Mouse (Mus musculus): Measurements from ENCODE around the gene Snx29.
A peak's percentile ranks its signal among the peaks of the same experiment; 100 is the strongest.
"Not testable (repeated sequence)": the region's sequence is repeated elsewhere in the genome, so short reads cannot be mapped to it uniquely, and the experiment has no call there.

Gene Snx29

DNA sequence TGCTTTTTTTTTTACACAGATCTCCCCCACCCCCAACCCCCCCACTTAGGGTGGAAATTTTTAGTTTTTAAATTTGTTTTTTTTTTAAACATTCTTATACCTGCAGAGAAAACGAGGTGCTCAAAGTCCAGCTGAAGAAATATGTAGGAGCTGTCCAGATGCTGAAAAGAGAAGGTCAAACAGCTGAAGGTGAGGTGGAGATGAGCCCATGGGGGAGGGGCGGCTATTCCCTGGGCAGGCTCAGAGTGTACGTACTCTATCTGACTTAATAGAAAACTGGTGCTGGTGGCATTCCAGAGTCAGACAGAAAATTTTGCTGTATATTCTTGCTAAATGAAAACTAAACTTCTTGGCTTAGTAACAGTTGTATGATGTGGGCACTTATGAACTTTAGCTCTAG lies 188.1 kb downstream of the Snx29 start:
- Histone ChIP-seq H3K9me3 (ENCODE audit: low read length) (no peaks in the 10 kb centered on the region; the same call in 1 of the 2 replicates), H3K4me1 (replicated peaks; ENCODE audit: low read depth, low read length) (peaks cover 3% of the 10 kb centered on the region), H3K4me3 (replicated peaks; ENCODE audit: low read length) (no peak overlapping the region), H3K27me3 (ENCODE audit: insufficient read depth, low read length) (no peaks in the 10 kb centered on the region), H3K36me3 (ENCODE audit: insufficient read depth, low read length) (0 out of 2 replicates have a peak, but pooled peaks cover 5% of the 10 kb centered on the region)
- TF ChIP-seq POU5F1 (IDR thresholded peaks at IDR 0.05; ENCODE audit: borderline replicate concordance, low read length) = no peak
- TF ChIP-seq CTCF (conservative IDR thresholded peaks at IDR 0.05; ENCODE audit: low read length) = no peak
- TF ChIP-seq NANOG (IDR thresholded peaks at IDR 0.05; ENCODE audit: borderline replicate concordance, low read length) = no peak

GRCm38 (mm10) chr16:11511696-11512095 lies 189.0 kb downstream of the Snx29 start:
- H3K36me3 ChIP-seq (ENCODE audit: insufficient read depth, low read length); H3K27me3 ChIP-seq (ENCODE audit: insufficient read depth, low read length); H3K4me1 ChIP-seq (replicated peaks; ENCODE audit: low read depth, low read length); H3K9me3 ChIP-seq (ENCODE audit: low read length); H3K4me3 ChIP-seq (replicated peaks; ENCODE audit: low read length): not testable (repeated sequence)

DNA sequence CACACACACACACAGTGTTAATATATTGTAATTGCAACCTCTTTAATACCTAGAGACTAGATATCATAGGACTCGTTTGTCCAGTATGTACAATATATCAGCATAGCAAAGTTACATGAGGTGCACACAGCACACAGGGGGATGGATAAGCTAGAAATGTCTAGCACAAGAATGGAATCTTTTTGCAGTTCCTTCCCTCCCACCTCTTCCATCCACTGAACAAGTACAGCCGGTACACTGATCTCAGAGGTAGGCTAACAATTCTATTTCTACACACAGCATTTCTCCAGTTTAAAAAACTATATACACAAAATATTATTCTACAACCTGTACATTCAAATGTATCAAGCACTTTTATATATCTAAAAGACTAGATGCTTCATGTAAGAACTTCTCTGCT lies 194.0 kb downstream of the Snx29 start:
- no peak for TF ChIP-seq CTCF (conservative IDR thresholded peaks at IDR 0.05; ENCODE audit: low read length)
- TF ChIP-seq POU5F1 (IDR thresholded peaks at IDR 0.05; ENCODE audit: borderline replicate concordance, low read length) = no peak
- no peak for TF ChIP-seq NANOG (IDR thresholded peaks at IDR 0.05; ENCODE audit: borderline replicate concordance, low read length)
- no peaks in the 10 kb centered on the region; the same call in 1 of the 2 replicates for H3K4me1 ChIP-seq (replicated peaks; ENCODE audit: low read depth, low read length)
- H3K4me3 ChIP-seq (replicated peaks; ENCODE audit: low read length) = no peak overlapping the region
- peaks cover 8% of the 10 kb centered on the region; the same call in 1 of the 2 replicates for H3K9me3 ChIP-seq (ENCODE audit: low read length)
- no peaks in the 10 kb centered on the region for H3K27me3 ChIP-seq (ENCODE audit: insufficient read depth, low read length)
- 0 out of 2 replicates have a peak, but pooled peaks cover 5% of the 10 kb centered on the region for H3K36me3 ChIP-seq (ENCODE audit: insufficient read depth, low read length)

GRCm38 (mm10) chr16:11517385-11517784 lies 194.7 kb downstream of the Snx29 start:
- Histone ChIP-seq H3K4me3 (replicated peaks; ENCODE audit: low read length) (no peak overlapping the region), H3K9me3 (ENCODE audit: low read length) (peaks cover 8% of the 10 kb centered on the region; the same call in 1 of the 2 replicates), H3K27me3 (ENCODE audit: insufficient read depth, low read length) (no peaks in the 10 kb centered on the region), H3K4me1 (replicated peaks; ENCODE audit: low read depth, low read length) (no peaks in the 10 kb centered on the region; the same call in 1 of the 2 replicates), H3K36me3 (ENCODE audit: insufficient read depth, low read length) (0 out of 2 replicates have a peak, but pooled peaks cover 5% of the 10 kb centered on the region)
- no peak for TF ChIP-seq CTCF (conservative IDR thresholded peaks at IDR 0.05; ENCODE audit: low read length)
- no peak for TF ChIP-seq POU5F1 (IDR thresholded peaks at IDR 0.05; ENCODE audit: borderline replicate concordance, low read length)
- no peak for TF ChIP-seq NANOG (IDR thresholded peaks at IDR 0.05; ENCODE audit: borderline replicate concordance, low read length)

DNA sequence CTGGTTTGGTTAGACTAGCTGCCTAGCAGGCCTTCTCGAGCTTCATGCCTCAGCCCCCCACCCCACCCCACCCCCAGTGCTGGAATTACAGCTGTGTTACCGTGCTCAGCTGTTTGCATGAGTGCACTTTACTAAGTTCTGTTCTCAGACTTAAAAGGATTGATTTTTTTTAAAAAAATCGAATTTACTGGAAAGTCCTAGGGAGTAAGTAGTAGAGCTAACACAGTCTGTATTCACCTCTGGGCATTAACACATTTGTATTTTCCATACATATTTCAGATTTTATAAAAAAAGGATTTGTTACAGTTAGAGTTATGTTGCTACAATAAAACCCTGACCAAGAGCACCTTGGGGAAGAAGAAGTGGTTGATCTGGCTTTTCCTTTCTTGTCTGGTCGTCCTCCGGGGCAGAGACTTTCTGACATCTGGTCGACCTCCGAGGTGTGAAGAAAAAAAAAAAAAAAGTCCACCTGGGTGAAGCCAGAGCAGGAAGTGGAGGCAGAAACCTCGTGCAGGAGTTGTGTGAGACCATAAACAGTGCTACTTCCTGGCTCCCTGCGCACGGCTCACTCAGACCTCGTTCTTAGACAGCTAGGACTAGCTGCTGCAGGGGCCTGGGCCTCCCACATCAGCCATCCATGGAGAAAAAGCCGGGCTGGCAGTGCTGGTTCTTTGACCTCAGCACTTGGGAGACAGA lies 196.2 kb downstream of the Snx29 start:
- H3K36me3 ChIP-seq (ENCODE audit: insufficient read depth, low read length) = no peaks in the 10 kb centered on the region
- H3K4me1 ChIP-seq (replicated peaks; ENCODE audit: low read depth, low read length) = no peaks in the 10 kb centered on the region; the same call in 1 of the 2 replicates
- H3K9me3 ChIP-seq (ENCODE audit: low read length) = peaks cover 8% of the 10 kb centered on the region; the same call in 1 of the 2 replicates
- no peak for TF ChIP-seq CTCF (conservative IDR thresholded peaks at IDR 0.05; ENCODE audit: low read length)
- no peak for TF ChIP-seq POU5F1 (IDR thresholded peaks at IDR 0.05; ENCODE audit: borderline replicate concordance, low read length)
- TF ChIP-seq NANOG (IDR thresholded peaks at IDR 0.05; ENCODE audit: borderline replicate concordance, low read length) = no peak
- no peaks in the 10 kb centered on the region for H3K27me3 ChIP-seq (ENCODE audit: insufficient read depth, low read length)
- no peak overlapping the region for H3K4me3 ChIP-seq (replicated peaks; ENCODE audit: low read length)

GRCm38 (mm10) chr16:11526104-11526786 lies 203.5 kb downstream of the Snx29 start:
- Histone ChIP-seq H3K4me3 (replicated peaks; ENCODE audit: low read length) (0 out of 2 replicates have a peak overlapping the region, but pooled peaks have one; percentile 21), H3K36me3 (ENCODE audit: insufficient read depth, low read length) (no peaks in the 10 kb centered on the region), H3K27me3 (ENCODE audit: insufficient read depth, low read length) (no peaks in the 10 kb centered on the region), H3K4me1 (replicated peaks; ENCODE audit: low read depth, low read length) (peaks cover 31% of the 10 kb centered on the region), H3K9me3 (ENCODE audit: low read length) (peaks cover 4% of the 10 kb centered on the region; the same call in 1 of the 2 replicates)
- TF ChIP-seq POU5F1 (IDR thresholded peaks at IDR 0.05; ENCODE audit: borderline replicate concordance, low read length) (no peak), CTCF (conservative IDR thresholded peaks at IDR 0.05; ENCODE audit: low read length) (no peak), NANOG (IDR thresholded peaks at IDR 0.05; ENCODE audit: borderline replicate concordance, low read length) (no peak)

- no peaks in the 10 kb centered on the region for H3K36me3 ChIP-seq (ENCODE audit: insufficient read depth, low read length)
- H3K4me3 ChIP-seq (replicated peaks; ENCODE audit: low read length) = no peak overlapping the region
- no peaks in the 10 kb centered on the region for H3K27me3 ChIP-seq (ENCODE audit: insufficient read depth, low read length)
- TF ChIP-seq CTCF (conservative IDR thresholded peaks at IDR 0.05; ENCODE audit: low read length) (no peak), NANOG (IDR thresholded peaks at IDR 0.05; ENCODE audit: borderline replicate concordance, low read length) (no peak), POU5F1 (IDR thresholded peaks at IDR 0.05; ENCODE audit: borderline replicate concordance, low read length) (no peak)
- H3K4me1 ChIP-seq (replicated peaks; ENCODE audit: low read depth, low read length) = peaks cover 31% of the 10 kb centered on the region
- peaks cover 4% of the 10 kb centered on the region; the same call in 1 of the 2 replicates for H3K9me3 ChIP-seq (ENCODE audit: low read length)
Observed at GRCm38 (mm10) chr16:11526996-11527395, 204.3 kb downstream of the Snx29 start.

GRCm38 (mm10) chr16:11530466-11531194 lies 207.9 kb downstream of the Snx29 start:
- H3K9me3 ChIP-seq (ENCODE audit: low read length) = peaks cover 4% of the 10 kb centered on the region; the same call in 1 of the 2 replicates
- no peak overlapping the region for H3K4me3 ChIP-seq (replicated peaks; ENCODE audit: low read length)
- H3K36me3 ChIP-seq (ENCODE audit: insufficient read depth, low read length) = no peaks in the 10 kb centered on the region
- H3K4me1 ChIP-seq (replicated peaks; ENCODE audit: low read depth, low read length) = peaks cover 30% of the 10 kb centered on the region
- no peaks in the 10 kb centered on the region for H3K27me3 ChIP-seq (ENCODE audit: insufficient read depth, low read length)
- TF ChIP-seq CTCF (conservative IDR thresholded peaks at IDR 0.05; ENCODE audit: low read length) (no peak), POU5F1 (IDR thresholded peaks at IDR 0.05; ENCODE audit: borderline replicate concordance, low read length) (no peak), NANOG (IDR thresholded peaks at IDR 0.05; ENCODE audit: borderline replicate concordance, low read length) (no peak)

All from E14TG2a.4 (cell line).